Mouse (Mus musculus): Measurements from ENCODE around the gene Ccl17. TPM values are rescaled to one million over a fixed set of nuclear protein-coding genes. Genes with fewer than 3 reads are reported as not detected.

Gene Ccl17
- polyA plus RNA-seq, 1 experiment: not detected

GRCm38 (mm10) chr8:94837662-94838574 lies 27.7 kb downstream of the Ccl17 start, which contains the start of the genes Coq9 and Ciapin1:
Coq9 (plus strand) TSS chr8:94838321.
Ciapin1 (minus strand) TSS chr8:94838358.
- TF ChIP-seq GATA1 (IDR thresholded peaks at IDR 0.05; ENCODE audit: low read length): no peak

- no peak for TF ChIP-seq GATA1 (IDR thresholded peaks at IDR 0.05; ENCODE audit: low read length)
Observed at GRCm38 (mm10) chr8:94838600-94838999, 28.3 kb downstream of the Ccl17 start.

DNA sequence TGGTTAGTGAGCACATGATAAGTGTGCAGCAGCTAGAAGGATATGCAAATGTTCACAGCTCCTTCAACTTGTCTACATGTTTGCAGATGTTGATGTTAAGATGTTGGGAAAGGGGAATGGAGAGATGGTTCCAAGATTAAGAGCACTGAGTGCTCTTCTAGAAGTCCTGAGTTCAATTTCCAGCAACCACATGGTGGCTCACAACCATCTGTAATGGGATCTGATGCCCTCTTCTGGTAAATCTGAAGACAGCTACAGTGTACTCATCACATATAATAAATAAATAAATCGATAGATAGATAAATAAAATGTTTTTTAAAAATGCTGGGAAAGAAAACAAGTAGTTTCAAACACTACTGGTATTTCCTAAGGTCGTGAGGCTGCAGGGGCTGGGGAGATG lies 30.9 kb downstream of the Ccl17 start:
- no peak for TF ChIP-seq GATA1 (IDR thresholded peaks at IDR 0.05; ENCODE audit: low read length)

GRCm38 (mm10) chr8:94850049-94850448 lies 39.8 kb downstream of the Ccl17 start:
- no peak for TF ChIP-seq GATA1 (IDR thresholded peaks at IDR 0.05; ENCODE audit: low read length)

GRCm38 (mm10) chr8:94857011-94857345 lies 46.7 kb downstream of the Ccl17 start:
- TF ChIP-seq GATA1 (IDR thresholded peaks at IDR 0.05; ENCODE audit: low read length): no peak

DNA sequence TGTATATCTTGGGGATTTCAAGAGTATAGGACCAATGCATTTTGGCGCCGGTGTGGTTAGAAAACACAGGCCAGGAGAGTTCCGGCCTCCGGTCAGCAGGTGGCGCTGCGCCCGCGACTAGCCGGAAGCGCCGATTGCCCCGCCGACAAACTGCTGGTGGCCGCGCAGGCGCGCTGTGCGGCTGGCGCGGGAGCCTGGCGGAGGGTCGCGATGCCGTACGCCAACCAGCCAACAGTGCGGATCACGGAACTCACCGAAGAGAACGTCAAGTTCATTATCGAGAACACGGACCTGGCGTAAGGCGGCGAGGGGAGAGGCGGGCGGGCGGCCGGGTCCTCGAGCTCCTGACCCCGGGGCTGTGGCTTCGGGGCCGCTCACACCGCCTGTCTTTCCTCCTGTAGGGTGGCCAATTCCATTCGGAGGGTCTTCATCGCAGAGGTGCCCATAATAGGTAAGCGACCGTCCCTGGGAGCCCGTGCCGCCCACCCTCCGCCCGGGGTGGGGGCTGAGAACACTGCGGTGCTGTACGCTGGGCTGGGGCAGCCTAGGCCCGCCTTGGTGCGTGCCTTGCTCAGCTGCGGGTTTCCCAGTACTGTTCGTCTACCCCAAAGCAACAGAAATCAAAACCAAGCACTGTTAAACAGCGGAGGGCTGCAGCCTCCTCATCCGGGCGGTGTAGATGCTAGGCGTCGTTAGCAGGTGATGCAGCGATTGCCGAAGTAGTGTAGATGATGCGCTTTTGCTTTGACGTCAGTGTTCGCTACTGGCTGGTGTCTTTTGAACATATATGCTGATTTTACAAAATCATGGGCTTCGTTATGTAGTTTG lies 47.3 kb downstream of the Ccl17 start, which contains the start of gene Polr2c:
Gene Polr2c, plus strand, starts transcription at position 105 of the 828 bp plus-strand sequence.
- TF ChIP-seq GATA1 (IDR thresholded peaks at IDR 0.05; ENCODE audit: low read length): no peak

DNA sequence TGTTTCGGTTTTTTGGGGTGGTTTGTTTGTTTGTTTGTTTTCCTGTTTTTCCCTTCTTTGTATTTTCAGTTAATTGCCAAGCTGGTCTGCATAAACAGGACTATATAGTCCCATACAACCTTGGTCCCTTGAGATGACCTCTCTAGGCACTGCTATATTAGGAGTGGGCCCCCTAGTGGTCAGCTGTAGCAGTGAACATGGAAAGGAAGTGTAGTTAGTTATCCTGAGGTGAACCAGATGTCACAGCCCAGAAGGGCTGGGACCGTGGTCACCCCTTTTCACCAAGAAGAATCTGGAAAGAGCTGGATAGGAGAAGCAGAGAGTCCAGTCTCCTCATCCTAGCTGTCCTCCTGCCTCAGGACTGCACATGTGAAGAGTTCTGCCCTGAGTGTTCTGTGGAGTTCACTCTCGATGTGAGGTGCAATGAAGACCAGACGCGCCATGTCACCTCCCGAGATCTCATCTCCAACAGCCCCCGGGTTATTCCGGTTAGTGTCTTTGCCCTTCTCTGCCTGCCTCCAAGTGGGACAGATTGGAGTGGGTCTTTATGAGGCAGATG lies 51.2 kb downstream of the Ccl17 start:
- TF ChIP-seq GATA1 (IDR thresholded peaks at IDR 0.05; ENCODE audit: low read length): no peak

Other genes starting within 250 kb of the Ccl17 start
- gene Rspry1, start 208.5 kb upstream of the Ccl17 start, polyA plus RNA-seq (2012): 12.4 and 12.9 TPM in 2 replicates
- 106 and 163 TPM in 2 replicates for gene Fam192a, start 208.5 kb upstream of the Ccl17 start, polyA plus RNA-seq (2012)
- 91.2 and 237 TPM in 2 replicates for gene Arl2bp, start 143.9 kb upstream of the Ccl17 start, polyA plus RNA-seq (2012)
- not detected in 2 replicates for gene Pllp, start 114.2 kb upstream of the Ccl17 start, polyA plus RNA-seq (2012)
- not detected in 2 replicates for gene Ccl22, start 64.9 kb upstream of the Ccl17 start, polyA plus RNA-seq (2012)
- not detected in 2 replicates for gene Cx3cl1, start 38.4 kb upstream of the Ccl17 start, polyA plus RNA-seq (2012)
- 129 and 234 TPM in 2 replicates for gene Coq9, start 27.9 kb downstream of the Ccl17 start, polyA plus RNA-seq (2012)
- 268 and 743 TPM in 2 replicates for gene Ciapin1, start 27.9 kb downstream of the Ccl17 start, polyA plus RNA-seq (2012)
- 28.3 and 30.8 TPM in 2 replicates for gene Polr2c, start 47.0 kb downstream of the Ccl17 start, polyA plus RNA-seq (2012)
- gene Dok4, start 65.9 kb downstream of the Ccl17 start, polyA plus RNA-seq (2012): 0.15 and 0.22 TPM in 2 replicates
- gene Ccdc102a, start 107.6 kb downstream of the Ccl17 start, polyA plus RNA-seq (2012): 1.4 and 1.6 TPM in 2 replicates
- gene Adgrg5, start 113.2 kb downstream of the Ccl17 start, polyA plus RNA-seq (2012): not detected in 2 replicates
- 124 and 249 TPM in 2 replicates for gene Adgrg1, start 164.3 kb downstream of the Ccl17 start, polyA plus RNA-seq (2012)
- gene Adgrg3, start 207.2 kb downstream of the Ccl17 start, polyA plus RNA-seq (2012): 0.18 TPM in 1 of 2 replicates, not detected in the other
- gene Drc7, start 244.7 kb downstream of the Ccl17 start, polyA plus RNA-seq (2012): not detected in 2 replicates

Measured in G1E-ER4 (cell line).